10 mouse cellular contexts compared by ENCODE assay signal in genomic region chr1:40844616-40845015, GRCm38 (mm10). TPM values are rescaled to one million over a fixed set of nuclear protein-coding genes. Genes with fewer than 3 reads are reported as not detected.
A peak's percentile ranks its signal among the peaks of the same experiment; 100 is the strongest.
DNase-seq lines count a peak whose midpoint lies in the region; ATAC-seq and TF ChIP-seq lines count a peak whose summit lies in the region.
"Had no signal": no experiment of that assay in that cellular context is flagged by ENCODE, and none has a peak within 500 bp of the region (broad histone marks: within the 10 kb centered on the region; RNA-seq: fewer than 3 reads in every experiment).

No protein-coding gene starts in this region.

- ATAC-seq in liver, embryonic 11.5 days (replicated peaks; ENCODE audit: low FRiP score), result no peak
- ATAC-seq in heart, postnatal 0 days (ENCODE audit: insufficient read depth, low read depth), result peak; percentile 54; the same call in 1 of the 2 replicates
- peak; percentile 78 for ATAC-seq in megakaryocyte-erythroid progenitor cell, adult 5-6 weeks (replicated peaks; ENCODE audit: low FRiP score, low TSS enrichment, poor library complexity, severe bottlenecking)

- no peaks in the 10 kb centered on the region for H3K4me1 ChIP-seq in liver, embryonic 11.5 days (replicated peaks; ENCODE audit: control insufficient read depth, insufficient read depth, low read length)
- H3K4me1 ChIP-seq in heart, postnatal 0 days (ENCODE audit: control insufficient read depth, insufficient read depth), result peaks cover 6% of the 10 kb centered on the region; the same call in 1 of the 2 replicates

- no peaks in the 10 kb centered on the region for H3K27me3 ChIP-seq in liver, embryonic 11.5 days (replicated peaks; ENCODE audit: control insufficient read depth, insufficient read depth, low read length)
- H3K27me3 ChIP-seq in heart, postnatal 0 days (ENCODE audit: control insufficient read depth, insufficient read depth, low read length), result no peaks in the 10 kb centered on the region

- DNase-seq in liver, result peak; percentile 27
- no peak for DNase-seq in liver, embryonic 11.5 days (ENCODE audit: low spot score)
- peak; percentile 77 for DNase-seq in adipocyte (ENCODE audit: low spot score)
- peak; percentile 64 for DNase-seq in embryo, embryonic 11 days
- peak; percentile 58 for DNase-seq in heart, postnatal 0 days (ENCODE audit: low spot score)
- peak; percentile 38 for DNase-seq in layer of hippocampus, adult 9-11 months
- peak; percentile 27 for DNase-seq in thymus, postnatal 0 days (ENCODE audit: low spot score)

- no peak for TF ChIP-seq EP300 in heart, postnatal 0 days (IDR thresholded peaks at IDR 0.05; ENCODE audit: low read depth)

- no peaks in the 10 kb centered on the region for H3K9me3 ChIP-seq in liver, embryonic 11.5 days (ENCODE audit: control insufficient read depth, low read length)
- H3K9me3 ChIP-seq in heart, postnatal 0 days (replicated peaks; ENCODE audit: control insufficient read depth, low read length), result no peaks in the 10 kb centered on the region

- H3K4me2 ChIP-seq in liver, embryonic 11.5 days, result no peak overlapping the region
- no peak overlapping the region for H3K4me2 ChIP-seq in heart, postnatal 0 days (ENCODE audit: low read depth, low read length)

- TF ChIP-seq CTCF in heart, postnatal 0 days (IDR thresholded peaks at IDR 0.05; ENCODE audit: low read depth), result peak; percentile 94

- no peak overlapping the region for H3K4me3 ChIP-seq in liver, embryonic 11.5 days (ENCODE audit: low read depth, low read length)
- no peak overlapping the region for H3K4me3 ChIP-seq in heart, postnatal 0 days (ENCODE audit: low read depth, low read length)
- H3K4me3 ChIP-seq: erythroblast, embryonic 14.5 days had no signal

- no peak overlapping the region for H3K27ac ChIP-seq in liver, embryonic 11.5 days (ENCODE audit: low read depth, low read length)
- no peak overlapping the region for H3K27ac ChIP-seq in heart, postnatal 0 days (ENCODE audit: low read depth)

- H3K36me3 ChIP-seq in liver, embryonic 11.5 days (ENCODE audit: control insufficient read depth, insufficient read depth, low read length), result no peaks in the 10 kb centered on the region
- 0 out of 2 replicates have a peak, but pooled peaks cover 8% of the 10 kb centered on the region for H3K36me3 ChIP-seq in heart, postnatal 0 days (replicated peaks; ENCODE audit: control insufficient read depth, insufficient read depth, low read length)

- no peak overlapping the region for H3K9ac ChIP-seq in liver, embryonic 11.5 days (ENCODE audit: low read depth, low read length)
- no peak overlapping the region for H3K9ac ChIP-seq in heart, postnatal 0 days (replicated peaks; ENCODE audit: low read depth, low read length)

RNA-seq across cellular contexts. Expression of gene Tmem182, which starts 39.2 kb away (rescaled TPM):
- polyA plus RNA-seq in liver, embryonic 11.5 days (2014; fragmentation: Nextera tagmentation; extraction: Ambion mirVana), result 0.22 TPM in 1 of 2 replicates, not detected in the other
- total RNA-seq in heart, postnatal 0 days (2014; rRNA removed; ENCODE audit: low replicate concordance), result 117 and 125 TPM in 2 replicates
- polyA plus RNA-seq in heart, postnatal 0 days (2015; fragmentation: Nextera tagmentation; extraction: Ambion mirVana), result 102 and 103 TPM in 2 replicates
- not detected in 2 replicates for total RNA-seq in megakaryocyte-erythroid progenitor cell, adult 5-6 weeks (2014; fragmentation: Nextera tagmentation)
- not detected in 2 replicates for total RNA-seq in megakaryocyte-erythroid progenitor cell, adult 5-6 weeks (2017)
- 0.17 and 0.19 TPM in 2 replicates for polyA plus RNA-seq in thymus, postnatal 0 days (2015; fragmentation: Nextera tagmentation; extraction: Ambion mirVana)
- total RNA-seq: neutrophil, adult 5-6 weeks had no signal
- polyA plus RNA-seq: erythroblast, embryonic 14.5 days had no signal

RNA-seq across cellular contexts. Expression of gene Mfsd9, which starts 54.1 kb away (rescaled TPM):
- polyA plus RNA-seq in liver, embryonic 11.5 days (2014; fragmentation: Nextera tagmentation; extraction: Ambion mirVana), result 1.9 and 2.1 TPM in 2 replicates
- 2.2 and 3.5 TPM in 2 replicates for total RNA-seq in heart, postnatal 0 days (2014; rRNA removed; ENCODE audit: low replicate concordance)
- 1.2 and 1.6 TPM in 2 replicates for polyA plus RNA-seq in heart, postnatal 0 days (2015; fragmentation: Nextera tagmentation; extraction: Ambion mirVana)
- total RNA-seq in megakaryocyte-erythroid progenitor cell, adult 5-6 weeks (2014; fragmentation: Nextera tagmentation), result 1.8 and 2.1 TPM in 2 replicates
- 1.7 and 4.7 TPM in 2 replicates for total RNA-seq in megakaryocyte-erythroid progenitor cell, adult 5-6 weeks (2017)
- 1.5 and 1.6 TPM in 2 replicates for polyA plus RNA-seq in thymus, postnatal 0 days (2015; fragmentation: Nextera tagmentation; extraction: Ambion mirVana)

Comparison
In these comparisons a context has a peak if more than half of its experiments do, and no peak if none do; other contexts are left out.
1. RNA of gene Tmem182, which starts 39.2 kb away (polyA plus RNA-seq): 102 to 103 TPM in heart, postnatal 0 days; 0.22 TPM in liver, embryonic 11.5 days and 0.17 to 0.19 TPM in thymus, postnatal 0 days; every median in the first group is over 10 times any median in the second.